Comparison of ENCODE assay signal across 8 mouse cellular contexts in genomic region chr10:7682249-7682648, GRCm38 (mm10). TPM values are rescaled to one million over a fixed set of nuclear protein-coding genes. Genes with fewer than 3 reads are reported as not detected.
DNase-seq lines count a peak whose midpoint lies in the region; ATAC-seq and TF ChIP-seq lines count a peak whose summit lies in the region.

No protein-coding gene starts in this region.

- no peak for TF ChIP-seq POLR2A in bone marrow macrophage, adult 2 months (IDR thresholded peaks at IDR 0.05; ENCODE audit: borderline replicate concordance, low read depth, low read length)

- H3K4me1 ChIP-seq in heart, embryonic 13.5 days = peaks cover 61% of the 10 kb centered on the region
- peaks cover 14% of the 10 kb centered on the region for H3K4me1 ChIP-seq in bone marrow macrophage, adult 2 months (ENCODE audit: control insufficient read depth, insufficient read depth, low read length)
- peaks cover 54% of the 10 kb centered on the region for H3K4me1 ChIP-seq in hindbrain, embryonic 13.5 days (replicated peaks)
- peaks cover 31% of the 10 kb centered on the region for H3K4me1 ChIP-seq in midbrain, embryonic 12.5 days

- peak overlapping the region; percentile 95 for H3K4me3 ChIP-seq in heart, embryonic 13.5 days
- H3K4me3 ChIP-seq in bone marrow macrophage, adult 2 months (ENCODE audit: insufficient read depth, low read length) = peak overlapping the region; percentile 48
- H3K4me3 ChIP-seq in hindbrain, embryonic 13.5 days = peak overlapping the region; percentile 100
- H3K4me3 ChIP-seq in midbrain, embryonic 12.5 days = peak overlapping the region; percentile 100

- peaks cover 28% of the 10 kb centered on the region for H3K36me3 ChIP-seq in heart, embryonic 13.5 days
- H3K36me3 ChIP-seq in hindbrain, embryonic 13.5 days = peaks cover 21% of the 10 kb centered on the region
- H3K36me3 ChIP-seq in midbrain, embryonic 12.5 days = peaks cover 16% of the 10 kb centered on the region

- peak overlapping the region; percentile 87 for H3K4me2 ChIP-seq in heart, embryonic 13.5 days
- peak overlapping the region; percentile 77 for H3K4me2 ChIP-seq in hindbrain, embryonic 13.5 days
- peak overlapping the region; percentile 74 for H3K4me2 ChIP-seq in midbrain, embryonic 12.5 days (replicated peaks)

- peak overlapping the region; percentile 98; the same call in 1 of the 2 replicates for H3K27ac ChIP-seq in heart, embryonic 13.5 days (replicated peaks)
- H3K27ac ChIP-seq in bone marrow macrophage, adult 2 months (ENCODE audit: insufficient read depth, low read depth, low read length) = no peak overlapping the region
- no peak overlapping the region for H3K27ac ChIP-seq in hindbrain, embryonic 13.5 days
- H3K27ac ChIP-seq in midbrain, embryonic 12.5 days (replicated peaks) = no peak overlapping the region

- TF ChIP-seq CTCF in bone marrow macrophage, adult 2 months (IDR thresholded peaks at IDR 0.05; ENCODE audit: low read depth, low read length) = no peak

- no peak for DNase-seq in heart, adult 9 months (ENCODE audit: low spot score in 2 of 2)
- DNase-seq in ovary, postnatal 36 days (ENCODE audit: low spot score) = no peak
- DNase-seq in kidney, adult 9 months = no peak
- DNase-seq in natural killer cell, adult 2 months (ENCODE audit: low spot score in 2 of 2) = no peak

- H3K9me3 ChIP-seq in heart, embryonic 13.5 days = no peaks in the 10 kb centered on the region
- H3K9me3 ChIP-seq in hindbrain, embryonic 13.5 days = no peaks in the 10 kb centered on the region
- no peaks in the 10 kb centered on the region for H3K9me3 ChIP-seq in midbrain, embryonic 12.5 days

- no peak for ATAC-seq in heart, embryonic 13.5 days (ENCODE audit: extremely low read depth, insufficient number of reproducible peaks, low FRiP score, low TSS enrichment)
- no peak for ATAC-seq in hindbrain, embryonic 13.5 days (ENCODE audit: low FRiP score)
- ATAC-seq in midbrain, embryonic 12.5 days (ENCODE audit: low FRiP score, low read depth) = no peak

- no peaks in the 10 kb centered on the region for H3K27me3 ChIP-seq in heart, embryonic 13.5 days (replicated peaks)
- H3K27me3 ChIP-seq in hindbrain, embryonic 13.5 days = no peaks in the 10 kb centered on the region
- H3K27me3 ChIP-seq in midbrain, embryonic 12.5 days = no peaks in the 10 kb centered on the region

- WGBS in heart, embryonic 13.5 days = 50% methylated on average over 3 of the region's 3 CpGs
- WGBS in hindbrain, embryonic 13.5 days = 55% methylated on average over 3 of the region's 3 CpGs
- WGBS in midbrain, embryonic 12.5 days = 68% methylated on average over 3 of the region's 3 CpGs

- H3K9ac ChIP-seq in heart, embryonic 13.5 days = peak overlapping the region; percentile 100
- peak overlapping the region; percentile 99 for H3K9ac ChIP-seq in hindbrain, embryonic 13.5 days
- peak overlapping the region; percentile 99 for H3K9ac ChIP-seq in midbrain, embryonic 12.5 days (replicated peaks)

RNA-seq across cellular contexts. Expression of gene Lats1, which starts 1.2 kb away (rescaled TPM):
- 3.0 and 3.1 TPM in 2 replicates for polyA plus RNA-seq in heart, embryonic 13.5 days (2015; fragmentation: Nextera tagmentation; extraction: Ambion mirVana)
- polyA plus RNA-seq in bone marrow macrophage, adult 2 months (2012; ENCODE audit: insufficient read depth, insufficient read length, missing spikeins) = 16.1 and 18.9 TPM in 2 replicates
- 10.4 and 10.8 TPM in 2 replicates for polyA plus RNA-seq in hindbrain, embryonic 13.5 days (2015; fragmentation: Nextera tagmentation; extraction: Ambion mirVana)
- polyA plus RNA-seq in midbrain, embryonic 12.5 days (2016; fragmentation: Nextera tagmentation; extraction: Ambion mirVana) = 16.0 and 18.2 TPM in 2 replicates

RNA-seq across cellular contexts. Expression of gene Pcmt1, which starts 1.3 kb away (rescaled TPM):
- polyA plus RNA-seq in heart, embryonic 13.5 days (2015; fragmentation: Nextera tagmentation; extraction: Ambion mirVana) = 117 and 134 TPM in 2 replicates
- polyA plus RNA-seq in bone marrow macrophage, adult 2 months (2012; ENCODE audit: insufficient read depth, insufficient read length, missing spikeins) = 44.5 and 49.0 TPM in 2 replicates
- polyA plus RNA-seq in hindbrain, embryonic 13.5 days (2015; fragmentation: Nextera tagmentation; extraction: Ambion mirVana) = 166 and 171 TPM in 2 replicates
- polyA plus RNA-seq in midbrain, embryonic 12.5 days (2016; fragmentation: Nextera tagmentation; extraction: Ambion mirVana) = 137 and 144 TPM in 2 replicates

RNA-seq across cellular contexts. Expression of gene Nup43, which starts 14.9 kb away (rescaled TPM):
- 36.6 and 41.3 TPM in 2 replicates for polyA plus RNA-seq in heart, embryonic 13.5 days (2015; fragmentation: Nextera tagmentation; extraction: Ambion mirVana)
- polyA plus RNA-seq in bone marrow macrophage, adult 2 months (2012; ENCODE audit: insufficient read depth, insufficient read length, missing spikeins) = 7.1 and 7.6 TPM in 2 replicates
- polyA plus RNA-seq in hindbrain, embryonic 13.5 days (2015; fragmentation: Nextera tagmentation; extraction: Ambion mirVana) = 35.8 and 38.2 TPM in 2 replicates
- polyA plus RNA-seq in midbrain, embryonic 12.5 days (2016; fragmentation: Nextera tagmentation; extraction: Ambion mirVana) = 49.8 and 51.6 TPM in 2 replicates

RNA-seq across cellular contexts. Expression of gene Katna1, which starts 43.6 kb away (rescaled TPM):
- polyA plus RNA-seq in heart, embryonic 13.5 days (2015; fragmentation: Nextera tagmentation; extraction: Ambion mirVana) = 30.8 and 32.2 TPM in 2 replicates
- 51.3 and 51.9 TPM in 2 replicates for polyA plus RNA-seq in bone marrow macrophage, adult 2 months (2012; ENCODE audit: insufficient read depth, insufficient read length, missing spikeins)
- polyA plus RNA-seq in hindbrain, embryonic 13.5 days (2015; fragmentation: Nextera tagmentation; extraction: Ambion mirVana) = 35.9 and 36.6 TPM in 2 replicates
- 51.5 and 56.5 TPM in 2 replicates for polyA plus RNA-seq in midbrain, embryonic 12.5 days (2016; fragmentation: Nextera tagmentation; extraction: Ambion mirVana)

Comparison
In these comparisons a context has a peak if more than half of its experiments do, and no peak if none do; other contexts are left out.
1. H3K4me3 ChIP-seq: peak in every context shown above with its lines; median percentile 100 in hindbrain, embryonic 13.5 days; 100 in midbrain, embryonic 12.5 days; 95 in heart, embryonic 13.5 days; 48 in bone marrow macrophage, adult 2 months.